Mouse (Mus musculus) left cerebral cortex, postnatal 36 days (tissue): Measurements from ENCODE around the gene Gm28729. TPM values are rescaled to one million over a fixed set of nuclear protein-coding genes. Genes with fewer than 3 reads are reported as not detected.
"Not testable (repeated sequence)": the region's sequence is repeated elsewhere in the genome, so short reads cannot be mapped to it uniquely, and the experiment has no call there.

Experiments
- DNase-seq, 2 experiments: peaks; one replicate each; pipeline ENCODE4 v3.0.0; 2021 to 2022; ENCODE audit warnings: low spot score in 2 of 2, mixed read lengths in 1 of 2
- intact Hi-C: fragments of 180-260 bp; cut with DNase I; formaldehyde crosslinking; loops from one replicate; pipeline ENCODE4 v1.15.1; 2025
- total RNA-seq, 2 experiments: library from RNA; stranded (reverse); gene quantifications; 2 replicates each; pipeline ENCODE4 v1.2.3; 2021

Gene Gm28729
- not detected for total RNA-seq

- intact Hi-C loops = no loop called here
- no peak for DNase-seq
Observed at GRCm38 (mm10) chr9:96524972-96525506, at the start of gene Gm28729. Gene Gm28729, minus strand, starts transcription at chr9:96525264.

GRCm38 (mm10) chr9:96573252-96573651, 48.2 kb upstream of the Gm28729 start:
- DNase-seq = no peak
- intact Hi-C loops = loop anchor here (5.0 kb wide), 1 partner anchor 239 kb away; no protein-coding TSS in a partner anchor

GRCm38 (mm10) chr9:96572754-96573153, 47.7 kb upstream of the Gm28729 start:
- no peak for DNase-seq
- intact Hi-C loops = loop anchor here (5.0 kb wide), 1 partner anchor 240 kb away; no protein-coding TSS in a partner anchor

GRCm38 (mm10) chr9:96566470-96566996, 41.5 kb upstream of the Gm28729 start:
- no peak for DNase-seq
- intact Hi-C loops = no loop called here

- intact Hi-C loops = no loop called here
- no peak for DNase-seq
Observed at GRCm38 (mm10) chr9:96563501-96563900, 38.4 kb upstream of the Gm28729 start.

GRCm38 (mm10) chr9:96559148-96559547, 34.1 kb upstream of the Gm28729 start:
- intact Hi-C loops = no loop called here

GRCm38 (mm10) chr9:96558594-96558993, 33.5 kb upstream of the Gm28729 start:
- intact Hi-C loops = no loop called here

More at GRCm38 (mm10) chr9:96559148-96559547, 34.1 kb upstream of the Gm28729 start:
- no peak for DNase-seq

GRCm38 (mm10) chr9:96554095-96554494, 29.0 kb upstream of the Gm28729 start:
- no peak for DNase-seq
- intact Hi-C loops = no loop called here

More at GRCm38 (mm10) chr9:96558594-96558993, 33.5 kb upstream of the Gm28729 start:
- no peak for DNase-seq

GRCm38 (mm10) chr9:96545410-96545809, 20.3 kb upstream of the Gm28729 start:
- intact Hi-C loops = no loop called here
- peak in 1 of 2 experiments; percentile 43 for DNase-seq

GRCm38 (mm10) chr9:96543643-96544640, 18.9 kb upstream of the Gm28729 start:
- DNase-seq = peak in 1 of 2 experiments; percentile 39
- intact Hi-C loops = no loop called here

- DNase-seq = no peak
- intact Hi-C loops = no loop called here
Observed at GRCm38 (mm10) chr9:96538916-96539315, 13.9 kb upstream of the Gm28729 start.

- DNase-seq = no peak
- intact Hi-C loops = no loop called here
Observed at GRCm38 (mm10) chr9:96537615-96537919, 12.5 kb upstream of the Gm28729 start.

- intact Hi-C loops = no loop called here
- DNase-seq = peak; percentile 39 to 41
Observed at GRCm38 (mm10) chr9:96536895-96537614, 12.0 kb upstream of the Gm28729 start.

GRCm38 (mm10) chr9:96536093-96536492, 11.0 kb upstream of the Gm28729 start:
- intact Hi-C loops, DNase-seq: not testable (repeated sequence)

GRCm38 (mm10) chr9:96535431-96535830, 10.4 kb upstream of the Gm28729 start:
- intact Hi-C loops = no loop called here
- no peak for DNase-seq

- DNase-seq = no peak
- intact Hi-C loops = no loop called here
Observed at GRCm38 (mm10) chr9:96534256-96534655, 9.2 kb upstream of the Gm28729 start.

- DNase-seq = no peak
- intact Hi-C loops = no loop called here
Observed at GRCm38 (mm10) chr9:96533476-96533875, 8.4 kb upstream of the Gm28729 start.

GRCm38 (mm10) chr9:96532531-96532930, 7.5 kb upstream of the Gm28729 start:
- no peak for DNase-seq
- intact Hi-C loops = no loop called here

GRCm38 (mm10) chr9:96530674-96531081, 5.6 kb upstream of the Gm28729 start:
- intact Hi-C loops = no loop called here
- no peak for DNase-seq
